Mouse (Mus musculus) thymus, adult 2 months (tissue): ENCODE measurements around the gene Aox4.

Experiments used
- CTCF ChIP-seq: fragments of 200-500 bp; IDR thresholded peaks from 2 replicates; pipeline ENCODE4 v1.5.1; 2012; ENCODE audit warnings: mild to moderate bottlenecking, control low read depth, low read length, moderate library complexity, borderline replicate concordance; ENCODE audit not compliant: control insufficient read depth, poor library complexity, insufficient read depth; ENCODE audit errors: extremely low read depth
- POLR2A ChIP-seq: fragments of 200-500 bp; IDR thresholded peaks from 2 replicates; pipeline ENCODE4 v1.6.1; 2012; ENCODE audit warnings: mild to moderate bottlenecking, low read length, control low read depth, moderate library complexity; ENCODE audit not compliant: control insufficient read depth, poor library complexity, insufficient read depth; ENCODE audit errors: extremely low read depth

DNA sequence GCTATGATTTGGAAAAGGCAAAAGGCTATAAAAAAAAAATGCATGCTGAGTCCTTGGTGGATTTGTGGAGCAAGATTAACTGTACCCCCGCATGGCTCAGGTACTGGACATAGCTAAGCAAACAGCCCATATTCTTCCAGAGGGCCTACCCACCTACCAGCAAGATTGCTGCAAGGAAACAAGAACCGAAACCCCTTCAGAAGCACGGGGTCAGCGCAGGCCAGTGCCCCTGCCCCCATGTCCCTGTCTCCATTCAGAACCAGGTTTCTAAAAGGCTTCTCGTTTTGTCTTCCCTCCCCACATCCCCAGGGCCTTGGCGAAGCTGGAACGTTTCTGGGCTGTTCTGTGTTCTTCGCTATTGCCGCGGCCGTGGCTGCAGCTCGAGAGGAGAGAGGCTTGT is 15.9 kb upstream of the Aox4 start:
- no peak for TF ChIP-seq CTCF
- TF ChIP-seq POLR2A, result no peak
